Mouse (Mus musculus): ENCODE measurements around the gene Gm10203. TPM values are rescaled to one million over a fixed set of nuclear protein-coding genes. Genes with fewer than 3 reads are reported as not detected.

Gene Gm10203
- not detected for polyA plus RNA-seq (2014; fragmentation: Illumina TruSeq; extraction: RNeasy Lipid Tissue Mini Kit (QIAGEN cat#74804); ENCODE audit: low replicate concordance)

GRCm38 (mm10) chr6:149129870-149130269 lies at the start of gene Gm10203:
Gm10203 (plus strand) TSS chr6:149130170.

GRCm38 (mm10) chr6:149101076-149101942 lies 28.7 kb upstream of the Gm10203 start, which contains the start of gene Dennd5b:
Dennd5b (minus strand) TSS chr6:149101680.

GRCm38 (mm10) chr6:149139471-149139870 lies 9.5 kb downstream of the Gm10203 start, which contains the start of gene Etfbkmt:
Etfbkmt (plus strand) TSS chr6:149139849.

Other genes starting within 250 kb of the Gm10203 start
- 32.7 TPM for gene Caprin2, start 233.9 kb upstream of the Gm10203 start, polyA plus RNA-seq (2014; fragmentation: Illumina TruSeq; extraction: RNeasy Lipid Tissue Mini Kit (QIAGEN cat#74804); ENCODE audit: low replicate concordance)
- gene Sinhcaf, start 183.7 kb upstream of the Gm10203 start, polyA plus RNA-seq (2014; fragmentation: Illumina TruSeq; extraction: RNeasy Lipid Tissue Mini Kit (QIAGEN cat#74804); ENCODE audit: low replicate concordance) = 29.3 TPM
- 52.1 TPM for gene Dennd5b, start 28.5 kb upstream of the Gm10203 start, polyA plus RNA-seq (2014; fragmentation: Illumina TruSeq; extraction: RNeasy Lipid Tissue Mini Kit (QIAGEN cat#74804); ENCODE audit: low replicate concordance)
- 34.4 TPM for gene Etfbkmt, start 9.7 kb downstream of the Gm10203 start, polyA plus RNA-seq (2014; fragmentation: Illumina TruSeq; extraction: RNeasy Lipid Tissue Mini Kit (QIAGEN cat#74804); ENCODE audit: low replicate concordance)
- gene Amn1, start 58.5 kb downstream of the Gm10203 start, polyA plus RNA-seq (2014; fragmentation: Illumina TruSeq; extraction: RNeasy Lipid Tissue Mini Kit (QIAGEN cat#74804); ENCODE audit: low replicate concordance) = 48.2 TPM
- gene Resf1, start 179.2 kb downstream of the Gm10203 start, polyA plus RNA-seq (2014; fragmentation: Illumina TruSeq; extraction: RNeasy Lipid Tissue Mini Kit (QIAGEN cat#74804); ENCODE audit: low replicate concordance) = 89.9 TPM

Measured in small intestine, adult 10 weeks (tissue).